Mouse (Mus musculus): ENCODE measurements around the gene Pdcl3.

The Pdcl3 gene

GRCm38 (mm10) chr1:38985308-38985707 lies at the start of gene Pdcl3:
Pdcl3 (plus strand) TSS chr1:38985608.
- in situ Hi-C loops (cut with MboI, MseI) = no loop called here

- in situ Hi-C loops (cut with MboI, MseI) = no loop called here
Observed at GRCm38 (mm10) chr1:38936780-38937179, 48.6 kb upstream of the Pdcl3 start.

- in situ Hi-C loops (cut with MboI, MseI) = no loop called here
Observed at GRCm38 (mm10) chr1:38938849-38939248, 46.6 kb upstream of the Pdcl3 start, which contains the start of gene Nms. Nms (plus strand) TSS chr1:38939149.

DNA sequence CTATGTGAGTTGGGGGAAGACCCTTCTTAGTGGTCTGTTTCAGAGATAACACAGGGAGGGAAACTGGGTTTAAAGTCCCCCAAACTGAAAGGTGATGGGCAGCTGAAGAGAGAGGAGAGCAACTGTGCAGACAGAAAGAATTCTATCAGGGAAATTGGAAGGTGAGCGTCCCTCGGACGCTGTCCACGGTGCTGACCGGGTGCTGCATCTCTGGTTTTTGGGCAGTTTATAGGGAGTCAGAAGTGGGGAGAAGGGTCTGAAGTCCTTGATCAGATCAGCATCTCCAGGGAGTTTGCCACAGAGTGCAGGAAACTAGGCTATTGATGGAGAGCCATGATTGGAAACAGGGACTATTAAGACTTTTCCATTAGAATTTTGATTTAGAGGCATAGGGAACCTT lies 45.8 kb upstream of the Pdcl3 start:
- in situ Hi-C loops (cut with MboI, MseI) = no loop called here

GRCm38 (mm10) chr1:38956457-38956856 lies 29.0 kb upstream of the Pdcl3 start:
- in situ Hi-C loops (cut with MboI, MseI) = no loop called here

DNA sequence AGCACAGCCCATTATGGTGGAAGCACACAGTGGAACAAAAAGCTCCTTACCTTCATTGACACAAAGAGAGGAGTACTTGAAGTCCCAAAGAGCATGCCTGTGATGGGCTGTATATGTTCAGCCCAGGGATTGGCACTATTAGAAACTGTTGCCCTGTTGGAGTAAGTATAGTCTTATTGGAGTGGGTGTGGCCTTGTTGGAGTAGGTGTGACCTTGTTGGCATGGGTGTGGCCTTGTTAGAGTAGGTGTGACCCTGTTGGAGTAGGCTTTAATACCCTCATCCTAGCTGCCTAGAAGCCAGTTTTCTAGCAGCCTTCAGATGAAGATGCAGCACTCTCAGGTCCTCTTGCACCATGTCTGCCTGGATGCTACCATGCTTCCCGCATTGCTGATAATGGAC lies 16.3 kb upstream of the Pdcl3 start:
- in situ Hi-C loops (cut with MboI, MseI) = no loop called here

GRCm38 (mm10) chr1:38971712-38972111 lies 13.7 kb upstream of the Pdcl3 start:
- in situ Hi-C loops (cut with MboI, MseI) = no loop called here

DNA sequence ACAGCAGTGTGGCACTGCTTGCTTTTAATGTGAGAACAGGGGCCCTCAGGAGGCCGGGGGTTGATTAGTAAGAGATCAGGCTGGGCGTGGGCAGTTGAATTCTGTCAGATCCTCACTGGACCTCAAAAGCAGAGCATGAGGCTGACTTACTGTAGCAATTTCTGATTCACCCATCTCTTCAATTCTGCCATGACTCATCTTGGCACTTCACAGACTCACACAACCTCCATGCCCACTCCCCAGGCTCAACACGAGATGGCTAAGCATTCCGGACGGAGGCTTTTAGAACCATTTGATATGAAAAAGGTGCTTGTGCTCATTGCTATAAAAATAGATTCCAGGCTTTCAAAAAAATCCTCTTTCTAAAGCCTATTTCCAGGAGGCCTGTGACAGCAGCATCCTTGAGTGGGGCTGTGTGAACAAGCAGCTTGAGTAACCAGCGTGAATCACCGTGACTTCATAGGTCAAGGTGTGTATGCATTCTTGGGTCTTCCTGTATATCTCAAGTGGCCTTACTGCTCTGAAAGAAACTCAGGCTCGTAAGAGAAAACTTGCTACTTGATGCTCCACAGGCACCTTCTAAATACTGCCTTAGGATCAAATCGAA lies 12.3 kb upstream of the Pdcl3 start:
- in situ Hi-C loops (cut with MboI, MseI) = no loop called here

DNA sequence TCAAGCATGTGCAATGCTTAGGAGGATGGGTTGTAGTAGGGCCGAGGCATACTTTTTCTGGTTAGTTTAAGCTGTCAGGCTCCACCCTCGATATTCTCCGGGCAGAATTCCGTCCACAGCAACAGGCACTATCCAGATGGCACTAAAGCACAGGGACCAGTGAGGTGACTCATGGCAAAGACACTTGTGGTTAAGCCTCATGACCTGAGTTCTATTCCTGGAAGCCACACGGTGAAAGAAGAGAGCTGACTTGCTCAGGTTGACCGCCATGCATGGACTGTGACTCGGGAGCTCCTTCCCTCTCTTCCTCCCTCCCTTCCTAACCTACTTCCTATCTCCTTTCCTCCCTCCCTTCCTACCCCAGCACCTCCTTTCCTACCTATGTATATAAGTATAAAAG lies 5.5 kb upstream of the Pdcl3 start:
- in situ Hi-C loops (cut with MboI, MseI) = no loop called here

- in situ Hi-C loops (cut with MboI, MseI) = no loop called here
Observed at GRCm38 (mm10) chr1:38983870-38984269, 1.5 kb upstream of the Pdcl3 start.

- in situ Hi-C loops (cut with MboI, MseI) = no loop called here
Observed at GRCm38 (mm10) chr1:38987080-38987864, 1.9 kb downstream of the Pdcl3 start.

DNA sequence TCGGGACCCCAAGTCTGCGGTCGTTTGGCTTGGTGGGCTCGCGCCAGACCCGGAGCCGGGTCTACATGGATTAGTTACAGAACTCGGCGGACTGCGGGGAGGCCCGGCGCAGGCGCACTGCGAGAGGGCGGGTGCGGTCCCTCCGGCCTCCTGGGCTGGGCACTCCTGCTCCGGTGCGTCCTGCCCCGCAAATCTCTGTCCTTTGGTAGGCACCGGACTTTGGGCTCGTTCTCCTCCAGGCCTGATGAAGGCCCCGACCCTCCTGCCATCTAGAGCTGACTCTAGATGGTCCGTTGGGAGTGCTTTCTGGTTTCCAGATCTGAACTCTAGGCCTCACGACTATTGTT lies 2.4 kb downstream of the Pdcl3 start:
- in situ Hi-C loops (cut with MboI, MseI) = no loop called here

DNA sequence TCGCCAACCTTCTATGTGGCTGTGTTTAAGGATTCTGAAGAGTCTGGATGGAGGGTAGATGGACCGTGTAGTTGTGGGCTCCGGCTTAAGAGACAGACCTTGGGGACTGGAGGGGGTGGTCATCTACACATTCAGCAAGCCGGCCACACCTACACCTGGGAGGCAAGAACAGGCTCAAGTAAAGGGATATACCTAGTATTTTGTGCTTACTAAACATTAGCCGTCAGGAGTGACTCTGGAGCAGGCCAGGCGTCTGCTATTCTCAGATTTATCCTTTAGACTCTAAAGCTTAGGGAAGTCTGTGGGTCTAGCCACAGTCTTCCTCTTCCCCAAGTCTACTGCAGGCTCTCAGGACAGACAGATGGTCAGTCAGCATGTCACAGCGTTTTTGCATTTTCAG lies 2.9 kb downstream of the Pdcl3 start:
- in situ Hi-C loops (cut with MboI, MseI) = no loop called here

DNA sequence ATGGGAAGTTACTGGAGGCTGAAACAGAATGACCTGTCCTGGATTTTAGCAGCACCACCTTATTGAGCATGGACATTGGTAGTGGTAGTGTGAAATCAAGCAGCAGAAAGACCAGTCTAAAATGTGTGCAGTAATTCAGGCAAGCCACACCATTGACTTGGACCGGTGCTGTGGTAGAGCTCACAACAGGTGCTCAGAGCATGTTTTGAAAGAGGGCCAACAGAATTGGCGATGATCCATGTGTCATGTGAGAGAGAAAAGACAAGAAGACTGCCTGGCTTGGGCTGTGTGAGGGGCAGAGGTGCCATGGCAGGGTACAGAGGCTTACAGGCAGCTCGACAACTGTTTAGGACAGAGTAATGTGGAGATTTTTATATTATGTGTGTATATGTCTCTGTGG lies 7.0 kb downstream of the Pdcl3 start:
- in situ Hi-C loops (cut with MboI, MseI) = no loop called here

DNA sequence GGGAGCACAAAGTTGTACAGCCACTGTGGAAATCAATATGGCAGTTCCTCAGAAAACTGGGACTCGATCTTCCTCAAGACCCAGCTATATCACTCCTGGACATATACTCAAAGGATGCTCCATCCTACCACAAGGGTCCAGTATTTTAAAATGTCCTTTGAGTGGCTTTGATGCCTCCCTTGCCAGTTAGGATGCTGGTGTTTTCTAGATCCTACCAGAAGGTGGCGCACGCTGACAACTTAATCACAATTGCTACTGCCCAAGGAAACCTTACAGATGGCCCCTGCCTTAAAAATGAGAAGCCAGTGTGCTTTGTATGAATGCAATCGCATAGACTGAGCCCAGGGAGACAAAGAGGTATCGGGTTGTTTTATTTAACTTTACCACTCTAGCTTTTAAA lies 15.7 kb downstream of the Pdcl3 start:
- in situ Hi-C loops (cut with MboI, MseI) = loop anchor here (5.0 kb wide), 1 partner anchor 516 kb away; no protein-coding TSS in a partner anchor

GRCm38 (mm10) chr1:39005751-39006354 lies 20.4 kb downstream of the Pdcl3 start:
- in situ Hi-C loops (cut with MboI, MseI) = loop anchor here (5.0 kb wide), 2 partner anchors 211 to 336 kb away; no protein-coding TSS in a partner anchor

GRCm38 (mm10) chr1:39006830-39007829 lies 21.7 kb downstream of the Pdcl3 start:
- in situ Hi-C loops (cut with MboI, MseI) = loop anchor here (5.0 kb wide), 2 partner anchors 210 to 335 kb away; no protein-coding TSS in a partner anchor

DNA sequence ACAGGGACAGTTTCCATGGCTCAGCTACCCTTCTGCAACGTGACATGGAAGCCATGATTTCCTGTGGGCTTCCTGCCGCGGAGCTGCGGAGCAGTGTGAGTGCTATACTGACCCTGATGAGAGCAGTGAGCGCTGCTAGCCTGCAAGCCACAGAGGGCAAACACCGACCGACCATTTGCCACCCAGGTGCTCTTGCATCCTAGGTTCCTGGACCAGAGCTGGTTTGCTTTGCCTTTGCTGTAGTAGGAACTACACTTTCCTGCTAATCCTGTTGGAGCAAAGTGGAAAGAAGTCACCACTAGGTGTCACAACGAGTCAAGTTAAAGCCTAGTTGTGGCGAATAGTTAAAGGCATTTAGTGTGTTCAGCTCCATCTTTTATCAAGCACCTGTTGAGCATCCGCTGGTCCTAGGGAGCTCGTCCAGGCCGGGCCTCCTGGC lies 25.2 kb downstream of the Pdcl3 start:
- in situ Hi-C loops (cut with MboI, MseI) = no loop called here

- in situ Hi-C loops (cut with MboI, MseI) = no loop called here
Observed at GRCm38 (mm10) chr1:39012576-39012975, 27.2 kb downstream of the Pdcl3 start.

DNA sequence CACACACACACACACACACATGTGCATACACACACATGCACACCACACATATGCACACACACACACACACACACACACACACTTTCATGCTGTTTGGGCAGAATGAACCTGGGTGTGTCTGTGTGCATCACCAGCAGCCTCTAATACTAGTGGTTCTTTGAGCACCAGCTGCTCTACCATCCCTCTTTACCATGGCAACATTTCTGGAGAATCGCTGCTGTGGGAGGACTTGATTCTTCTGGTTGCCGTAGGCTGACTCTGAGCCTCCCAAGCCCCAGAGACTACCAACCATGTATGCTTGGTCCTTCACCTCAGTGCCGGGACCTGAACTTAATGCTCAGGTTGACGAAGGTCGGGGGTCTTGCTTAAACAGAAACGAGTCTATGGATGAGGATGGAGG lies 28.4 kb downstream of the Pdcl3 start:
- in situ Hi-C loops (cut with MboI, MseI) = no loop called here

- in situ Hi-C loops (cut with MboI, MseI) = no loop called here
Observed at GRCm38 (mm10) chr1:39015529-39015928, 30.1 kb downstream of the Pdcl3 start.
